Mouse (Mus musculus) midbrain, embryonic 15.5 days (tissue): ENCODE results near the gene Rhoj. TPM values are rescaled to one million over a fixed set of nuclear protein-coding genes. Genes with fewer than 3 reads are reported as not detected.

ENCODE experiments used
- ATAC-seq: fragments of 200-750 bp; cut with Nextera tagmentation; replicated peaks from 2 replicates; pipeline ENCODE4 v1.8.0; 2017; ENCODE audit warnings: moderate TSS enrichment
- H3K27ac ChIP-seq: fragments of 300-500 bp; sonication (generic); 2 replicates; pipeline ENCODE4 v1.5.1; 2015; ENCODE audit warnings: mild to moderate bottlenecking, inconsistent platforms
- H3K27me3 ChIP-seq: fragments of 300-500 bp; sonication (generic); replicated peaks from 2 replicates; pipeline ENCODE4 v1.6.1; 2015; ENCODE audit warnings: inconsistent platforms
- H3K36me3 ChIP-seq: fragments of 300-500 bp; sonication (generic); replicated peaks from 2 replicates; pipeline ENCODE4 v1.6.1; 2015; ENCODE audit warnings: inconsistent platforms
- H3K4me1 ChIP-seq: fragments of 300-500 bp; sonication (generic); 2 replicates; pipeline ENCODE4 v1.6.1; 2015; ENCODE audit warnings: inconsistent platforms
- H3K4me2 ChIP-seq: fragments of 300-500 bp; sonication (generic); 2 replicates; pipeline ENCODE4 v1.6.1; 2015; ENCODE audit warnings: inconsistent platforms, mild to moderate bottlenecking, moderate library complexity
- H3K4me3 ChIP-seq: fragments of 300-500 bp; sonication (generic); 2 replicates; pipeline ENCODE4 v1.5.1; 2015; ENCODE audit warnings: mild to moderate bottlenecking, inconsistent platforms
- H3K9ac ChIP-seq: fragments of 300-500 bp; sonication (generic); 2 replicates; pipeline ENCODE4 v1.6.1; 2015; ENCODE audit warnings: mild to moderate bottlenecking, inconsistent platforms
- H3K9me3 ChIP-seq: fragments of 300-500 bp; sonication (generic); 2 replicates; pipeline ENCODE4 v1.6.1; 2016; ENCODE audit warnings: inconsistent platforms
- WGBS: fragments of 180-500 bp; shearing (Covaris S2); methylation state at CpG from one replicate; pipeline ENCODE4 v1.1.7; 2015; ENCODE audit warnings: mixed read lengths; 5-methylcytosine and 5-hydroxymethylcytosine counted together
- polyA plus RNA-seq: library from polyadenylated mRNA; unstranded; fragments of >200 nt; fragmentation: Nextera tagmentation; extraction: Ambion mirVana; gene quantifications from 2 replicates; pipeline ENCODE4 v1.2.1, GENCODE M21; 2015

The Rhoj gene
- polyA plus RNA-seq, 1 experiment from 2014 or later: 22.6 TPM

GRCm38 (mm10) chr12:75354354-75354753, 46.2 kb downstream of the Rhoj start:
- 79% methylated on average over 7 of the region's 7 CpGs for WGBS
- no peaks in the 10 kb centered on the region for H3K36me3 ChIP-seq
- H3K9ac ChIP-seq: no peak overlapping the region
- H3K4me1 ChIP-seq: peaks cover 4% of the 10 kb centered on the region
- no peaks in the 10 kb centered on the region for H3K9me3 ChIP-seq
- H3K27me3 ChIP-seq: no peaks in the 10 kb centered on the region
- no peak overlapping the region for H3K27ac ChIP-seq
- H3K4me3 ChIP-seq: no peak overlapping the region
- ATAC-seq: no peak
- H3K4me2 ChIP-seq: no peak overlapping the region

DNA sequence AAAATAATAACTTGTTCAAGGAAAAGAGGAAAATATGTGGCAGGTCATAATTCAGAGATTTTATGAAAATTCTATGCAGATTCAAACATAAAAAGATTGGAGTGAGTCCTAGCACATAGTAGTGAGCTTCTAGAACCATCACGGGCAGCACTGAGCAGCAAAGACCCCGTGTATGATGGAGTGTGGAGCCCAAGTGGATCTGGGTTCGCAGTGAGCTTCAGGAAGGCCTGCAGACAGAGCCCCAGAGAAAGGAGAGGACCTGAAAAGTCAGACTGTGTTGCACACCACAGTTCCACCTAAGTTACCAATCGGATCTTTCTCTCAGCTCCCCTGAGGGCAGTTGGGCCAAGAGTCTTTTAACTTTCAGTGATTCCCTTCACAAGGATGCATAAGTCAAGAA, 49.7 kb downstream of the Rhoj start:
- no peak overlapping the region for H3K9ac ChIP-seq
- no peak overlapping the region for H3K4me2 ChIP-seq
- ATAC-seq: no peak
- 0 out of 2 replicates have a peak, but pooled peaks cover under 1% of the 10 kb centered on the region for H3K4me1 ChIP-seq
- no peaks in the 10 kb centered on the region for H3K27me3 ChIP-seq
- no peaks in the 10 kb centered on the region for H3K36me3 ChIP-seq
- H3K9me3 ChIP-seq: no peaks in the 10 kb centered on the region
- no peak overlapping the region for H3K4me3 ChIP-seq
- WGBS: 86% methylated on average over 4 of the region's 4 CpGs
- no peak overlapping the region for H3K27ac ChIP-seq

- ATAC-seq: no peak
These were observed 50.6 kb downstream of the Rhoj start for GRCm38 (mm10) chr12:75358714-75359113.

GRCm38 (mm10) chr12:75359500-75359899, 51.4 kb downstream of the Rhoj start:
- Histone ChIP-seq H3K27ac (no peak overlapping the region), H3K9ac (no peak overlapping the region), H3K4me3 (no peak overlapping the region), H3K9me3 (no peaks in the 10 kb centered on the region), H3K27me3 (no peaks in the 10 kb centered on the region), H3K4me2 (no peak overlapping the region), H3K36me3 (no peaks in the 10 kb centered on the region), H3K4me1 (no peaks in the 10 kb centered on the region)
- ATAC-seq: no peak
- WGBS: 70% methylated on average over 2 of the region's 2 CpGs

More at GRCm38 (mm10) chr12:75358714-75359113, 50.6 kb downstream of the Rhoj start:
- Histone ChIP-seq H3K4me2 (no peak overlapping the region), H3K27ac (no peak overlapping the region), H3K9ac (no peak overlapping the region), H3K9me3 (no peaks in the 10 kb centered on the region), H3K4me1 (no peaks in the 10 kb centered on the region), H3K36me3 (no peaks in the 10 kb centered on the region), H3K4me3 (no peak overlapping the region), H3K27me3 (no peaks in the 10 kb centered on the region)
- WGBS: 86% methylated on average over 4 of the region's 4 CpGs

GRCm38 (mm10) chr12:75359921-75360482, 51.9 kb downstream of the Rhoj start:
- Histone ChIP-seq H3K9me3 (no peaks in the 10 kb centered on the region), H3K4me2 (no peak overlapping the region), H3K9ac (no peak overlapping the region), H3K36me3 (no peaks in the 10 kb centered on the region), H3K27me3 (no peaks in the 10 kb centered on the region), H3K4me1 (no peaks in the 10 kb centered on the region), H3K4me3 (no peak overlapping the region), H3K27ac (no peak overlapping the region)
- no peak for ATAC-seq
- WGBS: 68% methylated on average over 5 of the region's 5 CpGs

GRCm38 (mm10) chr12:75362456-75362855, 54.3 kb downstream of the Rhoj start:
- Histone ChIP-seq H3K4me1 (no peaks in the 10 kb centered on the region), H3K9ac (no peak overlapping the region), H3K36me3 (no peaks in the 10 kb centered on the region), H3K27me3 (no peaks in the 10 kb centered on the region), H3K4me3 (no peak overlapping the region), H3K9me3 (no peaks in the 10 kb centered on the region), H3K27ac (peak overlapping the region; percentile 12; the same call in 1 of the 2 replicates), H3K4me2 (no peak overlapping the region)
- 79% methylated on average over 16 of the region's 16 CpGs for WGBS
- no peak for ATAC-seq

GRCm38 (mm10) chr12:75364416-75364815, 56.3 kb downstream of the Rhoj start:
- WGBS: 97% methylated on average over 4 of the region's 4 CpGs
- no peaks in the 10 kb centered on the region for H3K36me3 ChIP-seq

DNA sequence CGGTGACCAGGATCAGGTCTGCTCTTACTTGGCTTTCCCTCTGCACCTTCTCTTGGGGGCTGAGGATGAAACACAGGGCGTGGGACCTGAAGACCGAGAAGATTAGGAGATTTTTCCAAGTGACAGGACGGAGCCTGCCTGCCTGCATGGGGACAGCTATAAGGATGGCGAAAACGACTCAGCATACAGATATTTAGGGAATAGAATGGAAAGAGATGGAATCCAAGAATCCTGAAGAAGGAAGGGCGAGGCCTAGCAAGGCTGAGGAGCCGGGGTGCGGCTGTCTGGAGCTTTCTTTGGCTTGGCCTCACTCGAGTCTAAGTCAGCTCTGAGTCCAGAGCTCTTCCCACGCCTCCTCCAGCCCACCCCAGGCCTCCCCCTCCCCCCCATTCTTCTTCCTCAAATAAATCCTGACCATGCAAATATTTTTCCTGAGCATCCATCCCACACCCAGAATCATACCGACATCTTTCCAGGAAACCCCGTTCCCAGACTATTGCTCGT, 57.6 kb downstream of the Rhoj start:
- WGBS: 89% methylated on average over 14 of the region's 14 CpGs
- H3K4me2 ChIP-seq: no peak overlapping the region
- H3K27me3 ChIP-seq: no peaks in the 10 kb centered on the region

More at GRCm38 (mm10) chr12:75364416-75364815, 56.3 kb downstream of the Rhoj start:
- no peaks in the 10 kb centered on the region for H3K27me3 ChIP-seq
- no peak for ATAC-seq
- no peak overlapping the region for H3K4me3 ChIP-seq
- no peaks in the 10 kb centered on the region for H3K9me3 ChIP-seq
- H3K4me1 ChIP-seq: no peaks in the 10 kb centered on the region
- H3K9ac ChIP-seq: no peak overlapping the region
- H3K27ac ChIP-seq: no peak overlapping the region
- H3K4me2 ChIP-seq: no peak overlapping the region

GRCm38 (mm10) chr12:75367371-75367770, 59.2 kb downstream of the Rhoj start:
- 94% methylated on average over 6 of the region's 6 CpGs for WGBS
- H3K27me3 ChIP-seq: no peaks in the 10 kb centered on the region
- no peaks in the 10 kb centered on the region for H3K36me3 ChIP-seq
- no peaks in the 10 kb centered on the region for H3K4me1 ChIP-seq
- no peak overlapping the region for H3K9ac ChIP-seq
- H3K4me3 ChIP-seq: no peak overlapping the region
- no peak overlapping the region for H3K27ac ChIP-seq
- no peak overlapping the region for H3K4me2 ChIP-seq
- no peaks in the 10 kb centered on the region for H3K9me3 ChIP-seq
- ATAC-seq: no peak

More for the DNA sequence above, 57.6 kb downstream of the Rhoj start:
- no peaks in the 10 kb centered on the region for H3K9me3 ChIP-seq
- H3K27ac ChIP-seq: no peak overlapping the region
- no peak overlapping the region for H3K4me3 ChIP-seq
- H3K9ac ChIP-seq: no peak overlapping the region
- ATAC-seq: no peak
- no peaks in the 10 kb centered on the region for H3K4me1 ChIP-seq
- H3K36me3 ChIP-seq: no peaks in the 10 kb centered on the region

DNA sequence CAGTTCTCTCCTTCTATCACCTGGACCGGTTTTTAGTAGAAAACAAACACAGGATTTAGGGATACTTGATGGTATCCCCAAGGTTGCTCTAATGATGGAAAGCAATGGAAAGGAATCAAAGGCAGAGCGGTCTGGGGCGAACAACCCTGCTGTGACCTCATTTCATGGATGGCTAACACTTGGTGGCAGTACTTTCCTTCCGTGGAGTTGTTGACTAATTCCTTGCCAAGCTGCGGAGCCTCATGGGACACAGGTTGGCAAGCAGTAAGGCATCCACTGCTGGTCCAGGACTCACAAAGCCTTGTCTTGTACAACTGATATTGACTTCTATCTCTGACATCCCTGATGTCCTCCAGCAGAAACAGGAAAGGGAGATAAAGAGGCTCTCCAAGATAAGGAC, 60.4 kb downstream of the Rhoj start:
- H3K27ac ChIP-seq: no peak overlapping the region
- H3K4me2 ChIP-seq: no peak overlapping the region
- H3K9ac ChIP-seq: no peak overlapping the region
- no peaks in the 10 kb centered on the region for H3K9me3 ChIP-seq
- no peaks in the 10 kb centered on the region for H3K27me3 ChIP-seq
- H3K4me3 ChIP-seq: no peak overlapping the region
- ATAC-seq: no peak
- WGBS: 69% methylated on average over 5 of the region's 5 CpGs
- no peaks in the 10 kb centered on the region for H3K4me1 ChIP-seq
- no peaks in the 10 kb centered on the region for H3K36me3 ChIP-seq

- ATAC-seq: no peak
- Histone ChIP-seq H3K4me2 (no peak overlapping the region), H3K4me1 (no peaks in the 10 kb centered on the region), H3K36me3 (no peaks in the 10 kb centered on the region), H3K27me3 (no peaks in the 10 kb centered on the region), H3K27ac (no peak overlapping the region), H3K4me3 (no peak overlapping the region), H3K9me3 (no peaks in the 10 kb centered on the region), H3K9ac (no peak overlapping the region)
- 85% methylated on average over 2 of the region's 2 CpGs for WGBS
These were observed 61.3 kb downstream of the Rhoj start for GRCm38 (mm10) chr12:75369418-75369851.

GRCm38 (mm10) chr12:75374437-75374836, 66.3 kb downstream of the Rhoj start:
- H3K27ac ChIP-seq: no peak overlapping the region
- no peaks in the 10 kb centered on the region for H3K27me3 ChIP-seq
- H3K4me1 ChIP-seq: no peaks in the 10 kb centered on the region
- no peak for ATAC-seq
- no peak overlapping the region for H3K4me3 ChIP-seq
- H3K36me3 ChIP-seq: no peaks in the 10 kb centered on the region
- WGBS: 91% methylated on average over 10 of the region's 10 CpGs
- no peaks in the 10 kb centered on the region for H3K9me3 ChIP-seq
- no peak overlapping the region for H3K9ac ChIP-seq
- H3K4me2 ChIP-seq: no peak overlapping the region

GRCm38 (mm10) chr12:75375060-75375459, 66.9 kb downstream of the Rhoj start:
- Histone ChIP-seq H3K27ac (no peak overlapping the region), H3K36me3 (no peaks in the 10 kb centered on the region), H3K9ac (no peak overlapping the region), H3K4me3 (no peak overlapping the region), H3K4me2 (no peak overlapping the region), H3K9me3 (no peaks in the 10 kb centered on the region), H3K4me1 (no peaks in the 10 kb centered on the region), H3K27me3 (no peaks in the 10 kb centered on the region)
- ATAC-seq: no peak
- 83% methylated on average over 12 of the region's 12 CpGs for WGBS
